Mouse (Mus musculus): ENCODE data around the gene Zfp575.
A peak's percentile ranks its signal among the peaks of the same experiment; 100 is the strongest.
"Not testable (repeated sequence)": the region's sequence is repeated elsewhere in the genome, so short reads cannot be mapped to it uniquely, and the experiment has no call there.

Zfp575 gene

GRCm38 (mm10) chr7:24587330-24588105 lies at the start of gene Zfp575, which contains the start of gene Ethe1:
Zfp575 (minus strand) TSS chr7:24587641.
Ethe1 (plus strand) TSS chr7:24587543.
- DNase-seq (ENCODE audit: low spot score) = peak; percentile 51

GRCm38 (mm10) chr7:24637046-24637445 lies 49.6 kb upstream of the Zfp575 start:
- no peak for DNase-seq (ENCODE audit: low spot score)

- no peak for DNase-seq (ENCODE audit: low spot score)
Observed at GRCm38 (mm10) chr7:24636264-24636663, 48.8 kb upstream of the Zfp575 start, which contains the start of gene Lypd3. Lypd3 (plus strand) TSS chr7:24636550.

- no peak for DNase-seq (ENCODE audit: low spot score)
Observed at GRCm38 (mm10) chr7:24630116-24630880, 42.9 kb upstream of the Zfp575 start.

- DNase-seq (ENCODE audit: low spot score) = no peak
Observed at GRCm38 (mm10) chr7:24629672-24630071, 42.2 kb upstream of the Zfp575 start.

- DNase-seq (ENCODE audit: low spot score) = peak; percentile 86
Observed at GRCm38 (mm10) chr7:24628685-24629610, 41.5 kb upstream of the Zfp575 start.

- no peak for DNase-seq (ENCODE audit: low spot score)
Observed at GRCm38 (mm10) chr7:24622967-24623366, 35.5 kb upstream of the Zfp575 start.

- no peak for DNase-seq (ENCODE audit: low spot score)
Observed at GRCm38 (mm10) chr7:24621193-24621592, 33.8 kb upstream of the Zfp575 start.

GRCm38 (mm10) chr7:24619671-24620397 lies 32.4 kb upstream of the Zfp575 start:
- DNase-seq (ENCODE audit: low spot score) = no peak

GRCm38 (mm10) chr7:24618374-24618773 lies 30.9 kb upstream of the Zfp575 start:
- DNase-seq (ENCODE audit: low spot score) = not testable (repeated sequence)

- no peak for DNase-seq (ENCODE audit: low spot score)
Observed at GRCm38 (mm10) chr7:24617763-24618162, 30.3 kb upstream of the Zfp575 start.

- DNase-seq (ENCODE audit: low spot score) = no peak
Observed at GRCm38 (mm10) chr7:24614816-24615215, 27.4 kb upstream of the Zfp575 start.

- no peak for DNase-seq (ENCODE audit: low spot score)
Observed at GRCm38 (mm10) chr7:24612308-24612910, 25.0 kb upstream of the Zfp575 start.

GRCm38 (mm10) chr7:24611709-24612108 lies 24.3 kb upstream of the Zfp575 start:
- DNase-seq (ENCODE audit: low spot score) = no peak

- peak; percentile 90 for DNase-seq (ENCODE audit: low spot score)
Observed at GRCm38 (mm10) chr7:24610879-24611494, 23.5 kb upstream of the Zfp575 start.

- peak; percentile 31 for DNase-seq (ENCODE audit: low spot score)
Observed at GRCm38 (mm10) chr7:24610144-24610878, 22.9 kb upstream of the Zfp575 start, which contains the start of gene Phldb3. Phldb3 (plus strand) TSS chr7:24610763.

- no peak for DNase-seq (ENCODE audit: low spot score)
Observed at GRCm38 (mm10) chr7:24608561-24608960, 21.1 kb upstream of the Zfp575 start.

GRCm38 (mm10) chr7:24608017-24608416 lies 20.6 kb upstream of the Zfp575 start:
- peak; percentile 26 for DNase-seq (ENCODE audit: low spot score)

- no peak for DNase-seq (ENCODE audit: low spot score)
Observed at GRCm38 (mm10) chr7:24606046-24606445, 18.6 kb upstream of the Zfp575 start.

- no peak for DNase-seq (ENCODE audit: low spot score)
Observed at GRCm38 (mm10) chr7:24605561-24605960, 18.1 kb upstream of the Zfp575 start.
